Mouse (Mus musculus): ENCODE measurements at regions not wholly inside any gene's neighbourhood (a gene's known extent, or its start where the extent isn't known, plus 50 kb on each side); places are given as distances from the start of the nearest gene placed in this dataset.

GRCm38 (mm10) chr3:147943314-147943713 lies 1047.0 kb downstream of the Adgrl2 start:
- no peak overlapping the region for H3K27ac ChIP-seq (replicated peaks; ENCODE audit: low read depth, low read length)
- no peak for ATAC-seq (ENCODE audit: low FRiP score, low read depth)
- no peaks in the 10 kb centered on the region for H3K9me3 ChIP-seq (ENCODE audit: control insufficient read depth, low read length)
- no peak overlapping the region for H3K4me2 ChIP-seq (replicated peaks; ENCODE audit: low read depth, low read length, severe bottlenecking)
- H3K4me3 ChIP-seq (replicated peaks; ENCODE audit: low read length), result no peak overlapping the region
- H3K4me1 ChIP-seq (ENCODE audit: control insufficient read depth, insufficient read depth, low read length), result peaks cover 6% of the 10 kb centered on the region; the same call in 1 of the 2 replicates
- TF ChIP-seq POLR2A (IDR thresholded peaks at IDR 0.05; ENCODE audit: borderline replicate concordance, extremely low read depth, insufficient read depth, insufficient read length), result no peak
- H3K9ac ChIP-seq (ENCODE audit: low read depth, low read length, severe bottlenecking), result no peak overlapping the region
- H3K36me3 ChIP-seq (ENCODE audit: control insufficient read depth, insufficient read depth, low read length), result no peaks in the 10 kb centered on the region
- no peak for DNase-seq (ENCODE audit: low spot score)
- WGBS, result 69% methylated on average over 4 of the region's 4 CpGs
- no peaks in the 10 kb centered on the region for H3K27me3 ChIP-seq (ENCODE audit: control insufficient read depth, insufficient read depth, low read length)

GRCm38 (mm10) chr3:147930811-147931251 lies 1059.5 kb downstream of the Adgrl2 start:
- no peak for TF ChIP-seq POLR2A (IDR thresholded peaks at IDR 0.05; ENCODE audit: borderline replicate concordance, extremely low read depth, insufficient read depth, insufficient read length)
- no peak; the same call in 1 of the 2 replicates for ATAC-seq (ENCODE audit: low FRiP score, low read depth)
- Histone ChIP-seq H3K4me1 (ENCODE audit: control insufficient read depth, insufficient read depth, low read length) (no peaks in the 10 kb centered on the region), H3K9ac (ENCODE audit: low read depth, low read length, severe bottlenecking) (no peak overlapping the region), H3K4me3 (replicated peaks; ENCODE audit: low read length) (no peak overlapping the region), H3K4me2 (replicated peaks; ENCODE audit: low read depth, low read length, severe bottlenecking) (no peak overlapping the region), H3K27me3 (ENCODE audit: control insufficient read depth, insufficient read depth, low read length) (no peaks in the 10 kb centered on the region), H3K27ac (replicated peaks; ENCODE audit: low read depth, low read length) (no peak overlapping the region), H3K36me3 (ENCODE audit: control insufficient read depth, insufficient read depth, low read length) (no peaks in the 10 kb centered on the region), H3K9me3 (ENCODE audit: control insufficient read depth, low read length) (no peaks in the 10 kb centered on the region)
- peak; percentile 75 for DNase-seq (ENCODE audit: low spot score)
- WGBS, result 32% methylated on average over 6 of the region's 6 CpGs

GRCm38 (mm10) chr3:147920181-147920580 lies 1068.0 kb downstream of the Ttll7 start:
- ATAC-seq (ENCODE audit: low FRiP score, low read depth) (no peak), DNase-seq (ENCODE audit: low spot score) (peak; percentile 35)
- Histone ChIP-seq H3K4me1 (ENCODE audit: control insufficient read depth, insufficient read depth, low read length) (no peaks in the 10 kb centered on the region), H3K27ac (replicated peaks; ENCODE audit: low read depth, low read length) (no peak overlapping the region), H3K4me3 (replicated peaks; ENCODE audit: low read length) (no peak overlapping the region), H3K9ac (ENCODE audit: low read depth, low read length, severe bottlenecking) (no peak overlapping the region), H3K36me3 (ENCODE audit: control insufficient read depth, insufficient read depth, low read length) (no peaks in the 10 kb centered on the region), H3K4me2 (replicated peaks; ENCODE audit: low read depth, low read length, severe bottlenecking) (no peak overlapping the region), H3K27me3 (ENCODE audit: control insufficient read depth, insufficient read depth, low read length) (no peaks in the 10 kb centered on the region), H3K9me3 (ENCODE audit: control insufficient read depth, low read length) (no peaks in the 10 kb centered on the region)
- 50% methylated on average over 2 of the region's 2 CpGs for WGBS
- TF ChIP-seq POLR2A (IDR thresholded peaks at IDR 0.05; ENCODE audit: borderline replicate concordance, extremely low read depth, insufficient read depth, insufficient read length), result no peak

- no peaks in the 10 kb centered on the region for H3K27me3 ChIP-seq (ENCODE audit: control insufficient read depth, insufficient read depth, low read length)
- 93% methylated on average over 3 of the region's 3 CpGs for WGBS
Measured at GRCm38 (mm10) chr3:147919701-147920100, 1067.5 kb downstream of the Ttll7 start.

GRCm38 (mm10) chr3:147919146-147919545 lies 1067.0 kb downstream of the Ttll7 start:
- no peaks in the 10 kb centered on the region for H3K27me3 ChIP-seq (ENCODE audit: control insufficient read depth, insufficient read depth, low read length)
- no peaks in the 10 kb centered on the region for H3K9me3 ChIP-seq (ENCODE audit: control insufficient read depth, low read length)
- no peak overlapping the region for H3K4me2 ChIP-seq (replicated peaks; ENCODE audit: low read depth, low read length, severe bottlenecking)
- no peak overlapping the region for H3K4me3 ChIP-seq (replicated peaks; ENCODE audit: low read length)
- H3K4me1 ChIP-seq (ENCODE audit: control insufficient read depth, insufficient read depth, low read length), result no peaks in the 10 kb centered on the region
- no peak overlapping the region for H3K9ac ChIP-seq (ENCODE audit: low read depth, low read length, severe bottlenecking)
- no peak for TF ChIP-seq POLR2A (IDR thresholded peaks at IDR 0.05; ENCODE audit: borderline replicate concordance, extremely low read depth, insufficient read depth, insufficient read length)
- DNase-seq (ENCODE audit: low spot score), result no peak
- no peak overlapping the region for H3K27ac ChIP-seq (replicated peaks; ENCODE audit: low read depth, low read length)
- no peaks in the 10 kb centered on the region for H3K36me3 ChIP-seq (ENCODE audit: control insufficient read depth, insufficient read depth, low read length)
- ATAC-seq (ENCODE audit: low FRiP score, low read depth), result no peak
- WGBS, result 89% methylated on average over 4 of the region's 4 CpGs

More at GRCm38 (mm10) chr3:147919701-147920100, 1067.5 kb downstream of the Ttll7 start:
- Histone ChIP-seq H3K4me2 (replicated peaks; ENCODE audit: low read depth, low read length, severe bottlenecking) (no peak overlapping the region), H3K4me3 (replicated peaks; ENCODE audit: low read length) (no peak overlapping the region), H3K4me1 (ENCODE audit: control insufficient read depth, insufficient read depth, low read length) (no peaks in the 10 kb centered on the region), H3K27ac (replicated peaks; ENCODE audit: low read depth, low read length) (no peak overlapping the region), H3K36me3 (ENCODE audit: control insufficient read depth, insufficient read depth, low read length) (no peaks in the 10 kb centered on the region), H3K9ac (ENCODE audit: low read depth, low read length, severe bottlenecking) (no peak overlapping the region), H3K9me3 (ENCODE audit: control insufficient read depth, low read length) (no peaks in the 10 kb centered on the region)
- no peak for TF ChIP-seq POLR2A (IDR thresholded peaks at IDR 0.05; ENCODE audit: borderline replicate concordance, extremely low read depth, insufficient read depth, insufficient read length)
- DNase-seq (ENCODE audit: low spot score) (no peak), ATAC-seq (ENCODE audit: low FRiP score, low read depth) (no peak)

- no peak overlapping the region for H3K27ac ChIP-seq (replicated peaks; ENCODE audit: low read depth, low read length)
- no peak overlapping the region for H3K4me2 ChIP-seq (replicated peaks; ENCODE audit: low read depth, low read length, severe bottlenecking)
- WGBS, result 48% methylated on average over 1 of the region's 1 CpGs
- no peak overlapping the region for H3K9ac ChIP-seq (ENCODE audit: low read depth, low read length, severe bottlenecking)
- H3K36me3 ChIP-seq (ENCODE audit: control insufficient read depth, insufficient read depth, low read length), result no peaks in the 10 kb centered on the region
- no peak for TF ChIP-seq POLR2A (IDR thresholded peaks at IDR 0.05; ENCODE audit: borderline replicate concordance, extremely low read depth, insufficient read depth, insufficient read length)
- H3K4me3 ChIP-seq (replicated peaks; ENCODE audit: low read length), result no peak overlapping the region
- 0 out of 2 replicates have a peak, but pooled peaks cover 2% of the 10 kb centered on the region for H3K4me1 ChIP-seq (ENCODE audit: control insufficient read depth, insufficient read depth, low read length)
- ATAC-seq (ENCODE audit: low FRiP score, low read depth) (no peak), DNase-seq (ENCODE audit: low spot score) (peak; percentile 56)
- H3K9me3 ChIP-seq (ENCODE audit: control insufficient read depth, low read length), result no peaks in the 10 kb centered on the region
- H3K27me3 ChIP-seq (ENCODE audit: control insufficient read depth, insufficient read depth, low read length), result no peaks in the 10 kb centered on the region
Measured at GRCm38 (mm10) chr3:147896751-147897150, 1044.6 kb downstream of the Ttll7 start.
